Mouse (Mus musculus) myocyte (in vitro differentiated cells): ENCODE measurements around the gene BC048403. TPM values are rescaled to one million over a fixed set of nuclear protein-coding genes. Genes with fewer than 3 reads are reported as not detected.

Experiments used
- H3K27me3 ChIP-seq: one replicate; pipeline ENCODE4 v1.6.1; 2011; ENCODE audit not compliant: control insufficient read depth, insufficient read depth, insufficient read length
- H3K36me3 ChIP-seq: one replicate; pipeline ENCODE4 v1.6.1; 2011; ENCODE audit not compliant: control insufficient read depth, insufficient read depth
- H3K4me2 ChIP-seq: one replicate; pipeline ENCODE4 v1.6.1; 2011; ENCODE audit warnings: low read depth, control low read depth
- H3K4me3 ChIP-seq: one replicate; pipeline ENCODE4 v1.5.1; 2011; ENCODE audit warnings: mild to moderate bottlenecking, control low read depth, moderate library complexity
- H3K79me2 ChIP-seq: one replicate; pipeline ENCODE4 v1.6.1; 2011; ENCODE audit not compliant: control insufficient read depth, insufficient read depth
- H3ac ChIP-seq: one replicate; pipeline ENCODE4 v1.6.1; 2011; ENCODE audit not compliant: control insufficient read depth, insufficient read length
- CEBPB ChIP-seq: IDR thresholded peaks from 2 replicates; pipeline ENCODE4 v1.6.1; 2011; ENCODE audit warnings: mild to moderate bottlenecking, moderate library complexity; ENCODE audit not compliant: poor library complexity, insufficient read depth, severe bottlenecking
- E2F4 ChIP-seq: IDR thresholded peaks from one replicate; pipeline ENCODE4 v1.6.1; 2011; ENCODE audit warnings: mild to moderate bottlenecking, control low read depth, moderate library complexity; ENCODE audit not compliant: insufficient read depth
- MAX ChIP-seq: IDR thresholded peaks from one replicate; pipeline ENCODE4 v1.6.1; 2011; ENCODE audit warnings: low read depth, mild to moderate bottlenecking, control low read depth
- MYOD1 ChIP-seq, 3 experiments: IDR thresholded peaks; one replicate each; pipeline ENCODE4 v1.6.1; 2011; ENCODE audit warnings: control low read depth in 2 of 3, low read depth in 2 of 3, mild to moderate bottlenecking in 2 of 3, moderate library complexity in 1 of 3; ENCODE audit not compliant: insufficient read length in 2 of 3, control insufficient read depth in 1 of 3
- MYOG ChIP-seq, 3 experiments: IDR thresholded peaks; one replicate each; pipeline ENCODE4 v1.6.1; 2011; ENCODE audit warnings: control low read depth in 2 of 3, low read depth in 2 of 3, mild to moderate bottlenecking in 2 of 3; ENCODE audit not compliant: insufficient read length in 2 of 3, control insufficient read depth in 1 of 3, insufficient read depth in 1 of 3
- POLR2A ChIP-seq: IDR thresholded peaks from one replicate; pipeline ENCODE4 v1.6.1; 2011; ENCODE audit warnings: low read depth, mild to moderate bottlenecking, control low read depth, moderate library complexity; ENCODE audit not compliant: insufficient read length
- POLR2AphosphoS2 ChIP-seq: IDR thresholded peaks from one replicate; pipeline ENCODE4 v1.6.1; 2011; ENCODE audit warnings: low read depth, control low read depth; ENCODE audit not compliant: insufficient read length
- REST ChIP-seq: IDR thresholded peaks from one replicate; pipeline ENCODE4 v1.6.1; 2011; ENCODE audit warnings: mild to moderate bottlenecking, control low read depth, moderate library complexity; ENCODE audit not compliant: insufficient read depth, insufficient read length
- SRF ChIP-seq: IDR thresholded peaks from one replicate; pipeline ENCODE4 v1.6.1; 2011; ENCODE audit warnings: low read depth; ENCODE audit not compliant: control insufficient read depth, insufficient read length
- TCF12 ChIP-seq: IDR thresholded peaks from one replicate; pipeline ENCODE4 v1.6.1; 2011; ENCODE audit warnings: mild to moderate bottlenecking, control low read depth; ENCODE audit not compliant: poor library complexity, insufficient read depth, severe bottlenecking
- TCF3 ChIP-seq: IDR thresholded peaks from one replicate; pipeline ENCODE4 v1.6.1; 2011; ENCODE audit warnings: low read depth, control low read depth; ENCODE audit not compliant: insufficient read length
- USF1 ChIP-seq: IDR thresholded peaks from one replicate; pipeline ENCODE4 v1.6.1; 2011; ENCODE audit warnings: low read depth, mild to moderate bottlenecking, control low read depth, moderate library complexity
- polyA plus RNA-seq: library from polyadenylated mRNA; unstranded; fragments of >200 nt; fragmentation: generic; extraction: Trizol; gene quantifications from one replicate; pipeline ENCODE4 v1.2.1, GENCODE M21; 2012; ENCODE audit warnings: missing spikeins

The BC048403 gene
- polyA plus RNA-seq, 1 experiment, result 2.8 TPM

DNA sequence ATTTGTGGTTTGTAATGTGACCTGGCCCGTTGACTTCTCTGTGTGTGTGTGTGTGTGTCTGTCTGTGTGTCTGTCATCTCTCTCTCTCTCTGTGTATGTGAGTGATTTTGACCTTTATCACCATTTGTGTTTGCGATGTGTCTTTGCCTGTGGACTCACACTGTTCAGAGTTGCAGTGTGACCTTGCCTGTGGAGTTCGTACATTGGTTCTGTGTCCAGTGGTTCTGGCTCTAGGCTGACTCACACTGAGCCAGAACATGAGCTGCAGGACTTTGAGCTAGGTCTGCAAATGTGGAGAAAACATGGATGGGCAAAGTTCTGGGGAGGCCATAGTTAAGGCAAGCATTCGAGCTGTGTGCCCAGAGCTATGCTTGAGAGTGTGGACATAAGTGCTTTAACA lies 34.1 kb downstream of the BC048403 start:
- TF ChIP-seq MYOG (IDR thresholded peaks at IDR 0.05; ENCODE audit: control insufficient read depth in 1 of 3, insufficient read depth in 1 of 3, insufficient read length in 2 of 3, low read depth in 2 of 3) (no peak), TCF12 (no peak), POLR2A (no peak), SRF (no peak), MYOD1 (IDR thresholded peaks at IDR 0.05; ENCODE audit: control insufficient read depth in 1 of 3, insufficient read length in 2 of 3, low read depth in 2 of 3) (no peak), USF1 (no peak), POLR2AphosphoS2 (no peak), CEBPB (no peak), MAX (no peak), TCF3 (no peak), REST (no peak)
- H3K4me2 ChIP-seq, result no peak overlapping the region
- H3K79me2 ChIP-seq, result no peaks in the 10 kb centered on the region
- no peaks in the 10 kb centered on the region for H3K36me3 ChIP-seq
- no peaks in the 10 kb centered on the region for H3K27me3 ChIP-seq
- no peak overlapping the region for H3K4me3 ChIP-seq
- H3ac ChIP-seq, result no peak overlapping the region

DNA sequence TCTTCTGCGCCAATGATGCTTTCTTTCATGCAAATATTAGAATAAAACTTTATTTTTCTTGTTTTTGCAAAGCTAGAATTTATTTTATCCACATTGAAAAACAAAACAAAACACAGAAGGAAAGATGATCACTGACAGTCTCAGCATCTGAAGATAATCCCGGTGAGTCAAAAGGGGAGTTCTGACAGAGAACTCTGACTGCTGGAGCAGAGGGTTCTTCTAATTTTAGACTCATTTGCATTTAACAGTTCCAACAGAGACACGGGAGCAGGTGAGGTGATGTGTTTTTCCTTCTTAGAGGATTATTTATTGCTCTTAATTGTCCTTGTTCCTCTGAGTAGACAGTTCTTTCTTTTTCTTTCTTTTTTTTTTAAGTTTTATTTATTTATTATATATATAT lies 36.3 kb downstream of the BC048403 start:
- TF ChIP-seq MAX, result no peak
- Histone ChIP-seq H3K79me2 (no peaks in the 10 kb centered on the region), H3ac (no peak overlapping the region), H3K4me2 (no peak overlapping the region), H3K27me3 (no peaks in the 10 kb centered on the region), H3K36me3 (no peaks in the 10 kb centered on the region), H3K4me3 (no peak overlapping the region)

DNA sequence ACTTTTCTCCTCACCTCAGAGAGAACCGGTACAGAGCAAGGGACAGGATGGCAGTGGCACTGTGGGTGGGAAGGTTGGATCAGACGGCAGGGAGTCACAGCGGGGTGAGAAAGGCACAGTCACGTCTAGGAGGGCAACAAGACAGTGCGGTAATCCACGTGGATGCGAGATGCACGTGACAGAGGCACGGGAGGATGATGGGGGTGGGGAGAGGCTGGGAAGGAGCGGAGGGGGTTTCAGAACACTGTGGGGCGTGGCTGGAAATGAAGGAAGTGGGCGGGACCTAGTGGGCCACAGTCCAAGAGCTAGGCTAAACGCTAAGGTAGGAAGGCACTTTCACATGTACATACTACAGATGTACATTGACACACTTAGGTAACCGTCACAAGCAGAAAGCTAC lies 41.4 kb downstream of the BC048403 start:
- Histone ChIP-seq H3K4me3 (no peak overlapping the region), H3K27me3 (no peaks in the 10 kb centered on the region), H3K79me2 (no peaks in the 10 kb centered on the region), H3ac (no peak overlapping the region), H3K4me2 (no peak overlapping the region), H3K36me3 (no peaks in the 10 kb centered on the region)
- no peak for TF ChIP-seq MAX
- no peak for TF ChIP-seq POLR2A
- TF ChIP-seq SRF, result no peak
- TF ChIP-seq CEBPB, result no peak
- no peak for TF ChIP-seq MYOG (IDR thresholded peaks at IDR 0.05; ENCODE audit: control insufficient read depth in 1 of 3, insufficient read depth in 1 of 3, insufficient read length in 2 of 3, low read depth in 2 of 3)
- TF ChIP-seq MYOD1 (IDR thresholded peaks at IDR 0.05; ENCODE audit: control insufficient read depth in 1 of 3, insufficient read length in 2 of 3, low read depth in 2 of 3), result no peak
- TF ChIP-seq TCF3, result no peak
- no peak for TF ChIP-seq E2F4
- no peak for TF ChIP-seq USF1
- TF ChIP-seq REST, result no peak
- no peak for TF ChIP-seq POLR2AphosphoS2
- no peak for TF ChIP-seq TCF12

DNA sequence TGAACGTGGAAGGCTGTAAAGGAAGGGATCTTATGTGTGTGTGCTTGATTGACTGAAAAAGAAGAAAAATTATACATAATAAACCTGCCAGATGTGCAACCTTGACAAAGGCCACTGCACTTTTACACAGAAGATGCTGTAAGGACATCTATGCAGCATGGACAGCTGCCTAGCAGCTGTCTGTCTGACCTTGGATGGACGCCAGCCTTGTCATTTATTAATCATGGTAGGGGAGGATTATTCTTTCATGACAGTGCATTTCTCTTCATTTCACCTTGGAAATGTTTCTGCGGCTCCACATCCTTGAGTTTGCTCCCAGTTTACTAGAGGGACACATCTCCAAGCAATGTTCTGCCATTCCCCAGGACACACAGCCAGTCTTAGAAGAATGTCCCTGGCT lies 48.8 kb downstream of the BC048403 start:
- no peaks in the 10 kb centered on the region for H3K79me2 ChIP-seq
- H3K4me3 ChIP-seq, result no peak overlapping the region
- H3K36me3 ChIP-seq, result no peaks in the 10 kb centered on the region
- H3ac ChIP-seq, result no peak overlapping the region
- H3K4me2 ChIP-seq, result no peak overlapping the region
- TF ChIP-seq MYOD1 (IDR thresholded peaks at IDR 0.05; ENCODE audit: control insufficient read depth in 1 of 3, insufficient read length in 2 of 3, low read depth in 2 of 3) (peak in 1 of 3 experiments; percentile 53), E2F4 (no peak)
- no peaks in the 10 kb centered on the region for H3K27me3 ChIP-seq

DNA sequence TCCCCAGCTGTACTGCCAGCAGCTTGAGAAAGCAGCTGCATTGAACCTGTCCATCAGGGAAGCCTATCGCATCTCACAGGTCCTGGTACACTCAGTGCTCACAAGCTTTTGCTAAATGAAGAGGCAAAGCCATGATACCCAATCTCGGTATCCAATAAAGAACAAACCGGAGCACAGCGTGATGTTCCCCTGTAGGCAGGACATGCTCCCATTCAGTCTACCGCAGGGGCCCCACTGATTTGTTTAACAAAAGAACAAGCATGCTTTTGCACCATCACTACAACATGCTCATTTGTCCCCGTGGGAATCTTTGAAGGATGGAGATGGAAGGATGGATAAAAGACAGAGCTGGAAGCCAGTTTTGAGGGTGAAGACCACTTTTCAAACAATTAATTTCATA lies 50.3 kb downstream of the BC048403 start:
- Histone ChIP-seq H3K36me3 (no peaks in the 10 kb centered on the region), H3K27me3 (no peaks in the 10 kb centered on the region), H3K4me3 (no peak overlapping the region), H3K4me2 (no peak overlapping the region), H3K79me2 (no peaks in the 10 kb centered on the region), H3ac (no peak overlapping the region)
- no peak for TF ChIP-seq MYOG (IDR thresholded peaks at IDR 0.05; ENCODE audit: control insufficient read depth in 1 of 3, insufficient read depth in 1 of 3, insufficient read length in 2 of 3, low read depth in 2 of 3)
- TF ChIP-seq POLR2A, result no peak
- no peak for TF ChIP-seq CEBPB
- no peak for TF ChIP-seq TCF3
- no peak for TF ChIP-seq MAX
- no peak for TF ChIP-seq TCF12
- no peak for TF ChIP-seq POLR2AphosphoS2
- no peak for TF ChIP-seq E2F4
- no peak for TF ChIP-seq MYOD1 (IDR thresholded peaks at IDR 0.05; ENCODE audit: control insufficient read depth in 1 of 3, insufficient read length in 2 of 3, low read depth in 2 of 3)
- TF ChIP-seq SRF, result no peak
- TF ChIP-seq USF1, result no peak
- TF ChIP-seq REST, result no peak

DNA sequence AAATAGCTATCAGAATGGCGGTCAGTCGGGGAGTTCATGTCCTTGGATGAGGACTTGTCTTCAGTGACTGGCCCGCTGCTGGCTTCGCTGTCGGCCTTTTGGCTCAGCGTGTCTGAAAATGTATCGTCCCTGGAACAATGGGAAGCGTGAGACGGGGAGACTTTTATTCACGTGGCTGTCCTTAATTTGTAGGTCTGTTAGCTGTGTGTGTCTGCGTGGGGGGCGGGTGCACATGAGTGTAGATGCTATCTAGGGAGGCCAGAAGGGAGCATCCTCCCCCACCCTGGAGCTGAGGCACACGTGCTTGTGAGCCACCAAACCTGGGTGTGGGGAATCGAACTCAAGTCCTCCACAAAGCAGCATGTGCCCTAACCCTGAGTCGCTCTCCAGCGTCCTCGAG lies 52.9 kb downstream of the BC048403 start:
- TF ChIP-seq TCF3, result no peak
- TF ChIP-seq E2F4, result no peak
- no peak for TF ChIP-seq MAX
- no peak for TF ChIP-seq REST
- no peak for TF ChIP-seq SRF
- no peak for TF ChIP-seq POLR2A
- TF ChIP-seq MYOG (IDR thresholded peaks at IDR 0.05; ENCODE audit: control insufficient read depth in 1 of 3, insufficient read depth in 1 of 3, insufficient read length in 2 of 3, low read depth in 2 of 3), result no peak
- TF ChIP-seq POLR2AphosphoS2, result no peak
- no peak for TF ChIP-seq TCF12
- no peak for TF ChIP-seq USF1
- no peak for TF ChIP-seq CEBPB
- TF ChIP-seq MYOD1 (IDR thresholded peaks at IDR 0.05; ENCODE audit: control insufficient read depth in 1 of 3, insufficient read length in 2 of 3, low read depth in 2 of 3), result no peak
- Histone ChIP-seq H3K79me2 (no peaks in the 10 kb centered on the region), H3K4me2 (no peak overlapping the region), H3K4me3 (no peak overlapping the region), H3K36me3 (no peaks in the 10 kb centered on the region), H3K27me3 (no peaks in the 10 kb centered on the region), H3ac (no peak overlapping the region)
